Mouse (Mus musculus) midbrain, embryonic 13.5 days (tissue): ENCODE measurements at regions not wholly inside any gene's neighbourhood (a gene's known extent, or its start where the extent isn't known, plus 50 kb on each side); places are given as distances from the start of the nearest gene placed in this dataset.
A peak's percentile ranks its signal among the peaks of the same experiment; 100 is the strongest.
"Not testable (repeated sequence)": the region's sequence is repeated elsewhere in the genome, so short reads cannot be mapped to it uniquely, and the experiment has no call there.

ENCODE experiments used
- ATAC-seq: fragments of 200-750 bp; cut with Nextera tagmentation; 2 replicates; pipeline ENCODE4 v1.8.0; 2017; ENCODE audit warnings: mild to moderate bottlenecking, moderate TSS enrichment, moderate library complexity
- H3K27ac ChIP-seq: fragments of 300-500 bp; sonication (generic); 2 replicates; pipeline ENCODE4 v1.5.1; 2015; ENCODE audit warnings: inconsistent platforms, mild to moderate bottlenecking, moderate library complexity
- H3K27me3 ChIP-seq: fragments of 300-500 bp; sonication (generic); 2 replicates; pipeline ENCODE4 v1.6.1; 2015; ENCODE audit warnings: mild to moderate bottlenecking, inconsistent platforms
- H3K36me3 ChIP-seq: fragments of 300-500 bp; sonication (generic); 2 replicates; pipeline ENCODE4 v1.6.1; 2015; ENCODE audit warnings: mild to moderate bottlenecking, inconsistent platforms
- H3K4me1 ChIP-seq: fragments of 300-500 bp; sonication (generic); replicated peaks from 2 replicates; pipeline ENCODE4 v1.6.1; 2015; ENCODE audit warnings: inconsistent platforms
- H3K4me2 ChIP-seq: fragments of 300-500 bp; sonication (generic); replicated peaks from 2 replicates; pipeline ENCODE4 v1.6.1; 2015; ENCODE audit warnings: moderate library complexity, mild to moderate bottlenecking, inconsistent platforms
- H3K4me3 ChIP-seq: fragments of 300-500 bp; sonication (generic); replicated peaks from 2 replicates; pipeline ENCODE4 v1.5.1; 2015; ENCODE audit warnings: mild to moderate bottlenecking, inconsistent platforms
- H3K9ac ChIP-seq: fragments of 300-500 bp; sonication (generic); replicated peaks from 2 replicates; pipeline ENCODE4 v1.6.1; 2015; ENCODE audit warnings: mild to moderate bottlenecking, inconsistent platforms
- H3K9me3 ChIP-seq: fragments of 300-500 bp; sonication (generic); 2 replicates; pipeline ENCODE4 v1.6.1; 2016; ENCODE audit warnings: mild to moderate bottlenecking, inconsistent platforms
- WGBS: fragments of 180-500 bp; shearing (Covaris S2); methylation state at CpG from one replicate; pipeline ENCODE4 v1.1.7; 2015; 5-methylcytosine and 5-hydroxymethylcytosine counted together

DNA sequence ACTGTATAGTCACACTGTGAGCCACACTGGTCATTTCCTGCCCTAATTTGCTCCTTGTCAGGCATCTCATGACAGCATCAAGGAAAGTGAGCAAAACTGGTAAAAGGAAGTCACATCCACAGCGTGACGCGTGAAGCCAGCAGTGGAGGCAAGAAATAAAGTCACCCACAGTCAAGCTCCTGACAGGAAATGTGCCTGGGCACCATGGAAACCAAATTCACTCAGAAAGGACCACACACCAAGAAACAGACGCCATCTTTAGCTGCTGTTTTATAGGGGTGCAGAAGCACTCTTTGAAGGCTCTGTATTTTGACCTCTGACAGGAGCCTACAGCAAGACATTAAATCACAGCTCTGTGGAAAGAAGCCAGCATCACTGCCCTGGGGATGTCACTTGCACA, 115.4 kb upstream of the Rybp start:
- 75% methylated on average over 4 of the region's 4 CpGs for WGBS
- Histone ChIP-seq H3K4me3 (no peak overlapping the region), H3K4me1 (0 out of 2 replicates have a peak, but pooled peaks cover 3% of the 10 kb centered on the region), H3K4me2 (no peak overlapping the region), H3K9ac (no peak overlapping the region), H3K36me3 (no peaks in the 10 kb centered on the region), H3K9me3 (no peaks in the 10 kb centered on the region), H3K27me3 (no peaks in the 10 kb centered on the region), H3K27ac (no peak overlapping the region)
- no peak for ATAC-seq

GRCm38 (mm10) chr6:100401728-100402127, 114.4 kb upstream of the Rybp start:
- Histone ChIP-seq H3K36me3 (no peaks in the 10 kb centered on the region), H3K27me3 (no peaks in the 10 kb centered on the region), H3K4me2 (no peak overlapping the region), H3K4me3 (no peak overlapping the region), H3K4me1 (0 out of 2 replicates have a peak, but pooled peaks cover 3% of the 10 kb centered on the region), H3K27ac (no peak overlapping the region), H3K9me3 (no peaks in the 10 kb centered on the region), H3K9ac (no peak overlapping the region)
- no peak for ATAC-seq
- WGBS: 88% methylated on average over 2 of the region's 2 CpGs

DNA sequence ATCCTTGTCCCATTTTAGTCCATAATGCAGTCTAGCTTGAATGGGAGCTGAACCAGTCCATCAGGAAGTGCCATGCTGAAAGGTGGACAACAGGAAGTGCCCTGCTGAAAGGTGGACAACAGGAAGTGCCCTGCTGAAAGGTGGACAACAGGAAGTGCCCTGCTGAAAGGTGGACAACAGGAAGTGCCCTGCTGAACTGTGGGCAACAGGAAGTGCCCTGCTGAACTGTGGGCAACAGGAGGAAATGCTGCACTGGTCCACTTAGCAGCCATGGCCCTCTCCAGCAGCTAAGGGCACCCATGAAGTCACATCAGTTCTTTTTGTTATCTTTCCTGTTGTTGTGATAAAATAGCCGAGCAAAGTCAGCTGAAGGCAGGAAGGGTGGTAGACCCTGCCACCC, 112.1 kb upstream of the Rybp start:
- H3K27ac ChIP-seq, H3K36me3 ChIP-seq, H3K4me3 ChIP-seq, ATAC-seq, H3K4me2 ChIP-seq, H3K9ac ChIP-seq, H3K27me3 ChIP-seq, H3K9me3 ChIP-seq, H3K4me1 ChIP-seq: not testable (repeated sequence)
- 75% methylated on average over 1 of the region's 1 CpGs for WGBS

DNA sequence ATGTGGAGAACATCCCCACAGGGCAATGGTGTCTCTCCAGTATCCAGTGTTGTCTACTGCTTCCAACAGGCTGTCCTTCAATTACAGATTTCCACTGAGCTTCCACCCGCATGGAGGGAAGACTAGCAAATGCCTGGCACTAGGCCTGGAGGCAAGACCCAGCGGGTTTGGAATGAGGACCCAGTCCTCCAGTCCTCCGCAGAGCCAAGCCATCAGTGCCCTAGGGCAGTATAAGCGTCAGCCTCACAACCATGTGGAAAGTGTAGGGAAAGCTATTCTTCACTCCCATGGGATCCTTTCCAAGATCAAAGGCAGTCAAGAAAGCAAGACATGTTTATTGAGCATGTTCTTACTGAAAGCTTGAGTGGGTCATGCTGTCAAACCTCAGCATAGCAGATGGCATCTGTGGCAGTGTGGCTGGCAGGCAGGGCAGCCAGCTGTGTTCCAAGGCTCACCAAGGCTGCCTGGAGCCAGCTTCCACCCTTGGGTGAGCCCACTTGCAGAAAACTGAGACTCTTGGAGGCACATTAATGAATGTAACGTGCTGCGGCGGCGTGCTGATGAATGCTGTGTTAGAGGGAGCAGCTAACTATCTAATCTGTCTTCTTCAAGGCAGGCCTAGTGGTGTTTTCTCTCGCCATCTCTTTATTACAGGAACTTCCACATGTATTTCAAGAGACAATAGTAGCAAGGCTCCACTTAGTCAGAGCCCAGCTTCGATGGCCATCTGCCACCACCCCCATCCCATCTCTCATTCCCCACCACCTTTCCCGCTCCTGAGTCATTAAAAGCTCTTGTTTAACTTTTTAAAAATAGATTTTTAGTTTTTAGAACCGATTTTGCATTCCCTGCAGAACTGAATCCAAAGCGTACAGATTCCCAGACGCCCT, 109.3 kb upstream of the Rybp start:
- no peaks in the 10 kb centered on the region for H3K27me3 ChIP-seq
- H3K9ac ChIP-seq: no peak overlapping the region
- H3K4me3 ChIP-seq: no peak overlapping the region
- H3K9me3 ChIP-seq: no peaks in the 10 kb centered on the region
- no peaks in the 10 kb centered on the region for H3K36me3 ChIP-seq
- H3K4me1 ChIP-seq: 0 out of 2 replicates have a peak, but pooled peaks cover 5% of the 10 kb centered on the region
- WGBS: 83% methylated on average over 14 of the region's 14 CpGs
- no peak for ATAC-seq
- H3K27ac ChIP-seq: no peak overlapping the region
- no peak overlapping the region for H3K4me2 ChIP-seq

GRCm38 (mm10) chr6:100390258-100390910, 103.1 kb upstream of the Rybp start:
- no peak overlapping the region for H3K27ac ChIP-seq
- no peaks in the 10 kb centered on the region for H3K27me3 ChIP-seq
- ATAC-seq: no peak
- 0 out of 2 replicates have a peak, but pooled peaks cover 4% of the 10 kb centered on the region for H3K9me3 ChIP-seq
- H3K36me3 ChIP-seq: no peaks in the 10 kb centered on the region
- 75% methylated on average over 7 of the region's 7 CpGs for WGBS
- no peak overlapping the region for H3K4me3 ChIP-seq
- H3K4me1 ChIP-seq: no peaks in the 10 kb centered on the region
- H3K4me2 ChIP-seq: no peak overlapping the region
- H3K9ac ChIP-seq: no peak overlapping the region

DNA sequence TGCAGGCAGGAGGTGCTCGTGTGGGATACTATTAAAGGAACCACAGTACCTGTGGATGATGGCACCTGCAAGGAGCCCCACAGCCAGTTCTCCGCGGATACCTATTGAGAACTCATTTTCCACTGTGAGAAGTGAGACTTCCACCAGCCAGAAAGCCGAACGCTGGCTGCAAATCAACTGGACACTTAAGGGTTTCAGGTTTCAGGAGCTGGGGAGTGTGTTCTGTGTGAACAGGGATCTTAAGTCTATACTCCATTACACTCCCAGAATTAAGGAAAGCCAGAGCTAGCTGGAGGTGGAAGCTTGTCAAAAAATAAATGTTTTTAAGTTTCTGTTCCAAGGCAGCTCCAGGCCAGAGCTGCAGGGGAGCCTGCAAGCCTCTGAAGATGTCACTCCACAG, 99.8 kb upstream of the Rybp start:
- 0 out of 2 replicates have a peak, but pooled peaks cover 4% of the 10 kb centered on the region for H3K9me3 ChIP-seq
- 45% methylated on average over 5 of the region's 5 CpGs for WGBS
- H3K4me2 ChIP-seq: no peak overlapping the region
- H3K9ac ChIP-seq: no peak overlapping the region
- no peak overlapping the region for H3K27ac ChIP-seq
- no peaks in the 10 kb centered on the region for H3K36me3 ChIP-seq
- peaks cover 3% of the 10 kb centered on the region; the same call in 1 of the 2 replicates for H3K27me3 ChIP-seq
- H3K4me3 ChIP-seq: no peak overlapping the region
- no peak for ATAC-seq
- H3K4me1 ChIP-seq: no peaks in the 10 kb centered on the region

GRCm38 (mm10) chr6:100385640-100386039, 98.4 kb upstream of the Rybp start:
- Histone ChIP-seq H3K9ac (no peak overlapping the region), H3K4me3 (no peak overlapping the region), H3K36me3 (no peaks in the 10 kb centered on the region), H3K9me3 (0 out of 2 replicates have a peak, but pooled peaks cover 4% of the 10 kb centered on the region), H3K4me2 (no peak overlapping the region), H3K4me1 (peaks cover 9% of the 10 kb centered on the region), H3K27ac (no peak overlapping the region), H3K27me3 (peaks cover 5% of the 10 kb centered on the region; the same call in 1 of the 2 replicates)
- no peak for ATAC-seq
- 72% methylated on average over 8 of the region's 8 CpGs for WGBS

DNA sequence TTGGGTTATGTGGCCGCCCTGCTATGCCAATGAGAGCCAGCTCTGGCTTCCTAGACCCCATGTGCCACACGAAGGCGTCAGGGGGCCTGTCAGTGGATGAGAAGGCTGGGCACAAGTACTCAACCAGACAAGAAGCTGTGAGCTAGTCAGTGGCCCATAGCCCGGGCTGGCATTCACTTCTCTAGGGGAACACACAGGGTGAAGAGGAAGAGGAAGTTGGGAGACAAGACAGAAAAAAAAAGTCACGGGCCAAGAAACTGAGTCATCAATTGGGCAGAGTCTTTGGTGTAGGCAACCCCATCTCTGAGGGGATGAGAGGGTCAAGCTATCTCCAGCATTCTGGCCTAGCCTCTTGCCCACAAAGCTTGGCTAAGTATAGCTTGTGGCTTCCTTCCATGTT, 93.8 kb upstream of the Rybp start:
- Histone ChIP-seq H3K4me3 (no peak overlapping the region), H3K9me3 (no peaks in the 10 kb centered on the region), H3K4me2 (no peak overlapping the region), H3K9ac (no peak overlapping the region), H3K36me3 (no peaks in the 10 kb centered on the region), H3K4me1 (peaks cover 33% of the 10 kb centered on the region), H3K27me3 (peaks cover 18% of the 10 kb centered on the region; the same call in 1 of the 2 replicates), H3K27ac (no peak overlapping the region)
- no peak for ATAC-seq
- 76% methylated on average over 5 of the region's 5 CpGs for WGBS

GRCm38 (mm10) chr6:100380536-100380935, 93.3 kb upstream of the Rybp start:
- Histone ChIP-seq H3K27me3 (peaks cover 18% of the 10 kb centered on the region; the same call in 1 of the 2 replicates), H3K27ac (0 out of 2 replicates have a peak overlapping the region, but pooled peaks have one; percentile 6), H3K4me3 (no peak overlapping the region), H3K9me3 (no peaks in the 10 kb centered on the region), H3K4me2 (no peak overlapping the region), H3K9ac (no peak overlapping the region), H3K36me3 (no peaks in the 10 kb centered on the region), H3K4me1 (peaks cover 33% of the 10 kb centered on the region)
- 16% methylated on average over 6 of the region's 6 CpGs for WGBS
- ATAC-seq: peak; percentile 82

- Histone ChIP-seq H3K4me3 (no peak overlapping the region), H3K9ac (no peak overlapping the region), H3K4me1 (peaks cover 33% of the 10 kb centered on the region), H3K27ac (no peak overlapping the region), H3K4me2 (no peak overlapping the region), H3K9me3 (no peaks in the 10 kb centered on the region), H3K36me3 (no peaks in the 10 kb centered on the region), H3K27me3 (peaks cover 18% of the 10 kb centered on the region; the same call in 1 of the 2 replicates)
- 51% methylated on average over 4 of the region's 4 CpGs for WGBS
- ATAC-seq: no peak
These were observed 92.5 kb upstream of the Rybp start for GRCm38 (mm10) chr6:100379792-100380191.

DNA sequence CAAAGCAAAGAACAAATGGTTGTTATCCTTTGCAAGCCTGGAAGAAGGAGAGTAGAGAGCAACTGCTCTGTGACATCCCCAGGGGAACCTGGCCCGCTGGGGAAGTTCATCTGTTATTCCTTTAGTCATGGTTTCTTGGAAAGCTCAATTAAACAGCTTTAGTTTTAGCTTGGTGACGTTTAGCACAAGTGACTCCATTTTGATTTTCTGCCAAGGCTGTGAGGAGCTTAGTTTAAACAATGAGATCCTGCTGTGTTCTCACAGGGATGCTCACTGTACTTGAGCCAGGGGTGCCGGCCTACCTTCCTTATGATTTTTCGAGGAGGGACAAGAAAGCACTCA, 91.2 kb upstream of the Rybp start:
- H3K4me1 ChIP-seq: peaks cover 33% of the 10 kb centered on the region
- 45% methylated on average over 4 of the region's 4 CpGs for WGBS

DNA sequence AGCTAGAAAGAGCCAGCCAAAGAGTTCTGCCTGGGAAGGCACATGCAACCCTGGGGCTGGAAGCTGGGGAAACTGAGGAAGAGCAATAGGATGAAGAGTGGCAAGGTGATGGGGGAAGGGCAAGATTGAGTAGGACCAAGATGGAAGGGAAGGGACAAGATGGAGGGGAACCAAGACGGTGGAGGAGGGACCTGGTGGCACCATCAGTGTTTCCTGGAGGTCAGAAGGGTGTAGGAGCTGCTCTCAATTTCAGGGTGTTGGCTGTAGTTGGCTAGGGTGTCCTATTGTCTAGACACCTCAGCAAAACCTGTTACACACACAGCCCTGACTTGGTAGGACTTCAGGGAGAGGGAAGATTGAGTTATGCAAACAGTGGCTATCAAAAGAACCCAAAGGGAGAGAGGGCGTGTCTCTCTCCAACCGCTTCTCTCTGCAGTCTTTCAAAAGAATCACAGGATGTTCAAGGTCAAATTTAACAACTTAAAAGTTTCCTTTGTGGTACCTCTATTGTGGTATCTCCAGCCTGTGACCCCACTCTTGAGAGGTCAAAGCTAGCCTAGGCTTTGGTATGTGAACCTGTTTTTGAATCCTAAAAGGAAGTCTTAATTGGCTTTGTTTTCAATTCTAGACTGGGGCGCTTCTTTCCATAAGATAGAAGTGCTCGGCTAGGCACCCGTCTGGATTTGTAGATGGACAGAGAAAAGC, 90.7 kb upstream of the Rybp start:
- WGBS: 47% methylated on average over 6 of the region's 6 CpGs
- H3K27me3 ChIP-seq: peaks cover 15% of the 10 kb centered on the region; the same call in 1 of the 2 replicates
- no peak for ATAC-seq
- H3K4me3 ChIP-seq: no peak overlapping the region
- no peak overlapping the region for H3K4me2 ChIP-seq
- H3K9ac ChIP-seq: no peak overlapping the region
- H3K36me3 ChIP-seq: no peaks in the 10 kb centered on the region
- H3K27ac ChIP-seq: no peak overlapping the region
- H3K4me1 ChIP-seq: peaks cover 33% of the 10 kb centered on the region
- no peaks in the 10 kb centered on the region; the same call in 1 of the 2 replicates for H3K9me3 ChIP-seq

More for the DNA sequence above, 91.2 kb upstream of the Rybp start:
- Histone ChIP-seq H3K27ac (no peak overlapping the region), H3K9me3 (no peaks in the 10 kb centered on the region; the same call in 1 of the 2 replicates), H3K4me2 (no peak overlapping the region), H3K9ac (no peak overlapping the region), H3K36me3 (no peaks in the 10 kb centered on the region), H3K4me3 (no peak overlapping the region), H3K27me3 (peaks cover 15% of the 10 kb centered on the region; the same call in 1 of the 2 replicates)
- ATAC-seq: no peak
